13 mouse cellular contexts compared by ENCODE assay signal in genomic region chr4:97948250-97948649, GRCm38 (mm10).
DNase-seq lines count a peak whose midpoint lies in the region; ATAC-seq lines count a peak whose summit lies in the region.
"Had no signal": no experiment of that assay in that cellular context is flagged by ENCODE, and none has a peak within 500 bp of the region (broad histone marks: within the 10 kb centered on the region; RNA-seq: fewer than 3 reads in every experiment).

No protein-coding gene starts in this region.

- WGBS in forebrain, embryonic 10.5 days = 29% methylated on average over 8 of the region's 8 CpGs
- WGBS in hindbrain, embryonic 13.5 days = 8% methylated on average over 8 of the region's 8 CpGs
- WGBS in midbrain, embryonic 16.5 days = 12% methylated on average over 8 of the region's 8 CpGs

- H3K27me3 ChIP-seq in forebrain, embryonic 10.5 days (ENCODE audit: poor library complexity, severe bottlenecking) = no peaks in the 10 kb centered on the region
- H3K27me3 ChIP-seq in hindbrain, embryonic 13.5 days = no peaks in the 10 kb centered on the region
- no peaks in the 10 kb centered on the region for H3K27me3 ChIP-seq in midbrain, embryonic 16.5 days (ENCODE audit: control insufficient read depth, insufficient read depth, low read depth, low read length)

- H3K27ac ChIP-seq in forebrain, embryonic 10.5 days = peak overlapping the region; percentile 51
- peak overlapping the region; percentile 77 for H3K27ac ChIP-seq in hindbrain, embryonic 13.5 days
- peak overlapping the region; percentile 19; the same call in 1 of the 2 replicates for H3K27ac ChIP-seq in midbrain, embryonic 16.5 days (ENCODE audit: low read length)
- H3K27ac ChIP-seq: gastrocnemius, adult 2 months; kidney, postnatal 0 days had no signal

- no peak overlapping the region for H3K4me3 ChIP-seq in forebrain, embryonic 10.5 days
- H3K4me3 ChIP-seq in hindbrain, embryonic 13.5 days = no peak overlapping the region
- H3K4me3 ChIP-seq in midbrain, embryonic 16.5 days (ENCODE audit: low read depth, low read length) = no peak overlapping the region
- H3K4me3 ChIP-seq: gastrocnemius, adult 2 months had no signal

- no peaks in the 10 kb centered on the region for H3K9me3 ChIP-seq in forebrain, embryonic 10.5 days
- no peaks in the 10 kb centered on the region for H3K9me3 ChIP-seq in hindbrain, embryonic 13.5 days
- H3K9me3 ChIP-seq in midbrain, embryonic 16.5 days (replicated peaks; ENCODE audit: control insufficient read depth, low read length, poor library complexity, severe bottlenecking) = no peaks in the 10 kb centered on the region

- intact Hi-C loops in heart, postnatal 25 days (cut with DNase I) = no loop called here

- peak; percentile 61 for ATAC-seq in hindbrain, embryonic 13.5 days (ENCODE audit: low FRiP score)
- 0 out of 2 replicates have a peak, but pooled peaks have one; percentile 58 for ATAC-seq in midbrain, embryonic 16.5 days

- H3K4me1 ChIP-seq in forebrain, embryonic 10.5 days = peaks cover 31% of the 10 kb centered on the region
- H3K4me1 ChIP-seq in hindbrain, embryonic 13.5 days (replicated peaks) = peaks cover 35% of the 10 kb centered on the region
- H3K4me1 ChIP-seq in midbrain, embryonic 16.5 days (ENCODE audit: control insufficient read depth, insufficient read depth, low read length) = peaks cover 6% of the 10 kb centered on the region

- H3K36me3 ChIP-seq in forebrain, embryonic 10.5 days (replicated peaks) = no peaks in the 10 kb centered on the region
- no peaks in the 10 kb centered on the region for H3K36me3 ChIP-seq in hindbrain, embryonic 13.5 days
- H3K36me3 ChIP-seq in midbrain, embryonic 16.5 days (ENCODE audit: control insufficient read depth, insufficient read depth, low read length) = no peaks in the 10 kb centered on the region

- H3K4me2 ChIP-seq in hindbrain, embryonic 13.5 days = 0 out of 2 replicates have a peak overlapping the region, but pooled peaks have one; percentile 3
- H3K4me2 ChIP-seq in midbrain, embryonic 16.5 days (ENCODE audit: low read length) = peak overlapping the region; percentile 9; the same call in 1 of the 2 replicates

- DNase-seq in brain, adult 2 months (ENCODE audit: low read depth, low spot score) = peak; percentile 20
- no peak for DNase-seq in forebrain, embryonic 10.5 days (ENCODE audit: extremely low spot score, low spot score)
- DNase-seq in cerebellum, adult 8-10 months = no peak
- DNase-seq in gastrocnemius, adult 18-20 months (ENCODE audit: low spot score) = no peak
- no peak for DNase-seq in heart, postnatal 25 days (ENCODE audit: low spot score)
- no peak for DNase-seq in urinary bladder, postnatal 14 days (ENCODE audit: low spot score)
- DNase-seq: cerebellum, adult 9-10 months; gastrocnemius, adult 2 months; lung, adult 2 months; thymus, postnatal 14 days had no signal

- H3K9ac ChIP-seq in hindbrain, embryonic 13.5 days = no peak overlapping the region
- no peak overlapping the region for H3K9ac ChIP-seq in midbrain, embryonic 16.5 days (ENCODE audit: low read depth, low read length)

Comparison
In these comparisons a context has a peak if more than half of its experiments do, and no peak if none do; other contexts are left out.
1. H3K27ac ChIP-seq: peak in every context shown above with its lines; median percentile 77 in hindbrain, embryonic 13.5 days; 51 in forebrain, embryonic 10.5 days; 19 in midbrain, embryonic 16.5 days.